Mouse (Mus musculus) adipocyte (in vitro differentiated cells): ENCODE data around the gene Mturn.
A peak's percentile ranks its signal among the peaks of the same experiment; 100 is the strongest.

Source experiments
- DNase-seq: peaks from one replicate; pipeline ENCODE4 v3.0.0-alpha.2; 2016; ENCODE audit warnings: low spot score

The Mturn gene

GRCm38 (mm10) chr6:54680891-54681745, at the start of gene Mturn:
Gene Mturn (plus strand): TSS chr6:54681624.
- DNase-seq = peak; percentile 91

- no peak for DNase-seq
Measured at GRCm38 (mm10) chr6:54639877-54640276, 41.5 kb upstream of the Mturn start.

DNA sequence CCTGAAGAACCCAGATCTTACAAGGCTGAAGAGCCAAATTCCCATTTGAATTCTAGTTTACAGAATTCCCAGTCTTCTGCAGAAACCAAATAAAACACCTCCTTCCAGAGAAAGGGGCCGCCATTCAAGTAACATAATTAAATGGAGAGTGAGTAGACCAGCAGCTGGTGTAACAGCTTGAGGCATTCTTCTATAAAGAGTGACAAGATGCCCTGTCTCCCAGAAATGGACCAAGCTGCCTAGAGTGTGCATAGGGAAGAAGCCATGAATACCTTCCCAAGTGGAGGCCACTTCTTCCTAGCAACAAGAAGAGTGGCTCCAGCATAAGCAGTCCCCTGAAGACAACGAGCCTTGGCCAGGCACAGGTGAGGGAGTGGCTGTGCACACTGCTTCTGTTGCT, 39.5 kb upstream of the Mturn start:
- DNase-seq = no peak

GRCm38 (mm10) chr6:54643181-54643580, 38.2 kb upstream of the Mturn start:
- no peak for DNase-seq

DNA sequence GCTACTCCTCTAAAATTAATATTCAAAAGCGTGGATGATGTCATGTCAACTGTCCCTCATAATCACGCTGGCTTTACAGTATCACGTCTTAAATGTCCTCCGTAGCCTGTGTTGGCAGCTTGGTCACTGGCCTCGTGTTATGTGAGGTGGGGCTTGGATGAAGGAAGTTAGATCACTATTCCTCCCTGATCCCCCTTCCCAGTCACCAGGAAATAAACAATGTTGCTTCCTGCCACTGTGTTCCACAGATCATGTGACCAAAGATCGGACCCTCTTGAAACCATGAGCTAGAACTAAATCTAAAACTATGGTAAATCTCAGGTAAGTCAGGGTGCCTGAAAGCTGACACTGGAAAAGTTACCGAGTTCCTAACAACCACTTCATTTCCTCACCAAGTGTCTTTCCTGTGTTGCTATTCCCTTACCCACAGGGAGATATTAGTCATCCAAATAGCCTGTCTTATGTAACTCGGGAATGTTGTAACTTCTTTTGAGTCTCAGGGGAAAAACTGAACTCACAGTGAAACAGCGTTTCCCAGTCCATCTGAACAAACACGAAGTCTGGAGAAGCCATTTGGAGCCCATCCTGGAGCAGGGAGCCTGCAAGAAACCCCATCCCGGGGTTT, 25.8 kb upstream of the Mturn start:
- DNase-seq = peak; percentile 97

GRCm38 (mm10) chr6:54657861-54658260, 23.6 kb upstream of the Mturn start:
- DNase-seq = no peak

- no peak for DNase-seq
Measured at GRCm38 (mm10) chr6:54669868-54670267, 11.6 kb upstream of the Mturn start.

DNA sequence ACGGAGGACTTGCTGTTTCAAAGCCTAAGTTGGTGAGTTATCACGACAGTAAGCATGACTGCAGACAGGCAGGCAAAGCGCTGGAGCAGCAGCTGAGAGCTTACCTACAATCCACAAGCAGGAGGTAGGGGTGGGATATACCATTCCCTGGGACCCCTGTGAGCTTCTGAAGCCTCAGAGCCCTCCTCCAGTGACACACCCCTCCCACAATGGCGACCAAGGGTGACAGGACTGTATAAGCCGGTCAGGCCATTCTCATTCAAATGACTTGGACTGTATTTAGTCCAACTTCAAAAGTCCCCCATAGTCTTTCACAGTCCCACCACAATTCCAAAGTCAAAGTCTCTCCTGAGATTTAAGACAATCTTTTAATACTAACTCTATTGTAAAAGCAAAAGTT, 8.5 kb upstream of the Mturn start:
- no peak for DNase-seq

DNA sequence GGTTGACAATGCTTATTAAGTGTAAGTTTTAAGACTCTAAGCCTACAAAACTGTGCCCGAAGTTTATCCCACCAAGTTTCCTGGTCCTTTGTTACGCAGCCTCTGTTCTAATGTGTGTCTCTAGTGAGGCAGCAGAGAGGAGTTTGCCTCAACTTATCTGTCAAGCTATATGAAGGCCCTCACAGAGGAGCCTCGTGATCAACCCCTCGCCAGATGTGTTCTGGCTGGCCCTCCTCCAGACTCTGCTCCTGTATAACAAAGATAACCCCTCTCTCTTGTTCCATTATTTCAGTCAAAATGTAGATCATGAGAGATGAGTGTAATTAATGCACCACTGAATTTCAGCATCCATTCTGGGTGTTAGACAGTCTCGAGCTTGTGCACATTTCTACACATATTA, 1.7 kb upstream of the Mturn start:
- DNase-seq = no peak

GRCm38 (mm10) chr6:54681746-54682428, 463 bp downstream of the Mturn start:
- DNase-seq = no peak

GRCm38 (mm10) chr6:54684085-54684484, 2.7 kb downstream of the Mturn start:
- no peak for DNase-seq

DNA sequence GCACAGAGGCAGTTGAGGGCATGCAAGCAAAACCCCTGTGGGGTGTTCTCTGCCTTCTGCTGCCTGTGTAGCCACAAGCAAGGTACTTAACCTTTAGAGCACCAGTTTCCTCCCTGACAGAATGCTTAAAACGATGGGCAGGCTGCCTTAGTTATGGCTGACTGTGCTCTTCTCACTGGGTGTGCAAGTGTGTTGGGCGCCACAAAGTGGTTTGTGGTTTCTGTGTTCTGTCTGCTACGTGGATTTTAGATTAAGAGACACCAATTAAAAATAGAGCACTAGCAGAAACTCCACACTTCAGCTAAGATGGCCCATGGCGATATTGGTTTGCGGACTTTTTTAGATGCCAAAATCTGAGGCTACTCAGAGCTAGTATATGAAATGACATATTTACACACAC, 3.7 kb downstream of the Mturn start:
- DNase-seq = no peak

DNA sequence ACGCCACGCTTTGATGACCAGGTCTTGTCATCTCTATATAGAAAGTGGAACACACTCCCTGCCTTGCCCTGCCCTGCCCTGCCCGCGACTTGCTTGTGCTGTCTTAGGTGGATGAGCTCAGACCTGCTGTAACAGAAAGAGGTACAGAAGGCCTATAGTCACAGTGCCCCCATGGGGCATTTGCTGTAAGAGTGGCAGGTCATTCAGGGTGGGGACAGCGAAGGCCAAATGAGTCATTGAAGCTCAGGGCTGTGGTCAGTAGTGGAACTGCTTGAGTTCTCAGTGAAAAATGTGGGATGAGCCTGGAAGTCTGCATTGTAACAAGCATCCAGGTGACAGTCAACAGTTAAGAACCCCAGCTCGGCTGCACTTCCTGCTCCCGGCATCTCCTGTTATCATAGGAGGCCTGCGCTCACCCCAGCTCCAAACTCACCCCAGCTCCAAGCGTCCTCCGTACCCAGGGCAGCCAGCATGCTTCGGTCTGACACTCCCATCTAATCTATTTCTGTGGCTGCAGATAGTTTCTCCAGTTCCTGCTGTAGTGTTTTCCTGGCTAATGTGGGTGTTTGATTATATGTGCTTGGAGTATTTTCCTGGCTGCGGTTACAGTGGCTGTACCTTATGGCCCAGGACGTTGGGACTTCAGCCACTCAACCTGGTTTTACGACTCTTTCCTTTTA, 4.4 kb downstream of the Mturn start:
- DNase-seq = no peak

DNA sequence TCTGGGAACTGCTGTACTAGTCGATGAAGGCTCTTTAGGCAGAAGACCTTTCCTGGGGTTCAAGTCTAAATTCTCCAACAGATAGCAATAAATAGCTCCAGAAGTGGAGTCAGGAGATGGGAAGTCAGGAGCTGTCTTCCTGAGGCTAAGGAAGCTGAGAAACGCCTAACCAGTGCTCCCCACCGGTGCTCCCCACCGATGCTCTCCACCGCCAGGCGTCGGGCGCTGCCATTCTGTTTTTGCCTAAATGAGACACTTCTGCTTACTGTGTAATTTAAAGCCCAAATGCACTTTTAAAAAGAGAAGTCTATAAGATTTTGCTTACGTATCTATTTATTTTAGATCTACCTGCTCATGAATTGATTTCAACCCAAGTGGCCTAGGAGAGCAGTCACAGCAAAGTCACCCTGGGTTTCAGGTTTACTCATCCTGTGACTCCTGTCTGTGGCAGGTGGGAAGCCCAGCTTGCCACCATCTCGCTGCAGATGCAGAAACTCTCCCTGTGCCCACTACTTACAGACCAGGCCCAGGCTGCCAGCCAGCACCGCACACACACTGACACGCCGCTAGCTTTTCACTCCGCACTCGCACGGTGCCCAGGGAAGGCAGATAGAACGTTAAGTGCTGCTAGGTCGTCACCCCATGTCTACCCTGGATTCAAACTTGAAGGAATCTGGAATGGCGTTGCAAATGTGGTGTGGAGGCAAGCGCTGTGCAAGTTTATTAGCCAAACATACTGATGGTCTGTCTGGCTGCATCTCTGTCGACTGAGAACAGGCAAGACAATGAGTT, 5.7 kb downstream of the Mturn start:
- no peak for DNase-seq

DNA sequence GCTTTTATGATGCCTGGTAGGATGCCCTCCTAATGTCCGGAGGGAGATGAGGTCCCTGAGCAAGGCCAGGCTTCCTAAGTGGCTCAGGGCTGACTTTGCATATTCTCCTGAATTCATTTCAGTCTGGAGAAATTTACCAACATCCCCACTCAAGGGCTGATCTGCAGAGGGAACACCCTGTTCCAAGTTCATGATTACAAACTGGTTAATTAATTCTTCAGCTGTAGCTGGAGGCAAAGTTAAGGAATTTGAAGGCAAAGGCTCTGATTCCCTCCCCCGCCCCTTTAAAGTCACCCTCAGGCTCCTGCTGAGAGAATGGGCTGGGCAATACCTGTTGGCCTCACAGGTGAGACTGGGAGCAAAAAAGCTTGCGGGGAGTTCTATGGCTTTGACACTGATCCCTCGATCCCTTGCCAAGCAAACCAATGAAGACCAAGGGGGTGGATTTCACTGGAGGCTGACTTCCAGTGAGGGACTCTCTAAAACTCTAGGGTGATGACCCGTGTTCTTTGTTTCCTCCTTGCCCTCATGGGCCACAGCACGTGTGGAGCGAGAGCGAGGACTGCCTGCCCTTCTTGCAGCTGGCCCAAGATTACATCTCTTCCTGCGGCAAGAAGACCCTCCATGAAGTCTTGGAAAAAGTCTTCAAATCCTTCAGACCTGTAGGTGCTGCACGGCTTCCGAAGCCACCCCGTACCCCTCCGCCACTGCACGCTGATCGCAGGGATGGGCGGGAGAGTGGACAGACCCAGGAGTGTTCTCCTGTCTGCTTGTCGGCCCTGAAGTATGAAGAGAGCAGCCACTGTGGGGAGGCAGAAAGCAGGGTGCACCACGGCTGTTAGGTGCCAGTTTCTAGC, 7.3 kb downstream of the Mturn start:
- DNase-seq = no peak

DNA sequence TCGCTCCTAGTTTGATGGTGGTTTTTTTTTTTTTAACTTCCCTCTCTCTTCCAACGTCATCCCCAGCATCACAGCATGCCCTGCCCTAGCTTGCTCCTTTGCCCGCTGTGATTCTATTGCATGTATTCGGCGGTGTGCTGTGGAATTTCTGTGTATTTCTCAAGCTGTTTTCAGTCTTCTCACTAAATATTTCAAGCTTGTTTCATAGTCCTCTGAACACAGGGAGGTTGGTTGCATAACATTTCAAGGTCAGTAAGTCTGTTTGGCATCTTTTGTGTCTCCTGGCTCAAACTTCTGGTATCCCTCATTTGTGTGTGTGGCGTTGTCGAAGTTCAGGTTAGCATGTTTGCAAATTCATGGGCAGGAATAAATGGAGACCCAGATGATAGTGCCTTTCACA, 8.3 kb downstream of the Mturn start:
- DNase-seq = no peak

- no peak for DNase-seq
Measured at GRCm38 (mm10) chr6:54690838-54691237, 9.4 kb downstream of the Mturn start.

- no peak for DNase-seq
Measured at GRCm38 (mm10) chr6:54691368-54692116, 10.1 kb downstream of the Mturn start.

DNA sequence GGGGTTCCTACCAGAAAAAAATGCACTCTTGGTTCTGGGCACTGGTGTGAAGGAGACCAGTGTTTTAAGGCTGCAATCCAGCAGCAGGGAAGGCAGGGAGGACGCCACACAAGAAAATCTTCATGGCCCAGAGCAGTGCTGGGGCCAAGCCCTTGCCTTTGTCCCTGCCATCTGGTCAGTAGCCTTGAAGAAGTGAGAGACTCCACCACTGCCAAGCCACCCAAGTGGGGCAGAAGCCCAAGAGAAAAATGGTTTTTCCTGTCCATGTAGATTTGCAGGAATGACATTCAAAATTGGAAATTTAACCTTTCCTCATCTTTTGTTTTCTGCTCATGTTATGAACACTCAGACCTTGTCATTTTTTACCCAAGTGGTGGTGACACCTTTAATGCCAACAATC, 10.8 kb downstream of the Mturn start:
- peak; percentile 59 for DNase-seq

DNA sequence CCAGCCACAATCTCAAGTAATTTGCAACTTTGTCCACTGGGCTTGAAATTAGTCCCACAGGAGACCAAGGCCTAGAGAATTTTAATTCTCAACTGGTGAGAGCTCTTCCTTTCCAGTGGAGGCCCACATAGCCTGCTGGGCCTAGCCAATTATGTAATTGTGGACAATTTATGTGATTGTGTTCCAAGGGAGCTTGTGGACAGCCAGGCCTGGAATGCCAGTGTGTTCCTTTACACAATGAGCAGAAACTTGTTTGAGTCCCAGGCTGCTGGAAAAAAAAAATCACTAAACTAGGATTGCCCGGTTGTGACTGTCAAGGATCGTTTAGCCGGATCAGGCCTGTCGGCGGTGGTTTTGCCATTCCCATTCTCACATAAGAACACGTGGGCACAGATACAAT, 11.9 kb downstream of the Mturn start:
- peak; percentile 79 for DNase-seq
